Mouse (Mus musculus): ENCODE measurements around the gene Reck.

DNA sequence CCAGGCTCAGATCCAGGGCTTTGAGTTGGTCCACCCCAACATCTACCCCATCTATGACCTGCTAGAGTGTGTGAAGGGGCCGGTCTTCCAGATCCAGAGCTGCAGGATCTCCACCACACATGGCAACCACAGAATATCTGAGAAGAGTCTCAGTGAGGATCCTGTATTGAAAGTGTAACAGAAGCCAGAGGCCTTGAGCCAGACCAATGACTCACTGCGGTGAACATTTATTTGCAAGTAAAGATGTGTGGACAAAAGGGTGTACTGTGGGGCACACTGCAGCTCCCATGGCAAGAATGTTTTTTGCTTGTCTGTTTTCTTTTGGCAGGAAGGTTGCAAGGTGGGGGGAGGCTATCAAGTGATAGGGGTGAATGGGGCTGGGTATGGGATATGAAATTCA, 72.2 kb downstream of the Reck start:
- TF ChIP-seq CTCF (conservative IDR thresholded peaks at IDR 0.05; ENCODE audit: insufficient read depth, insufficient read length, low read depth, low read length) (no peak), POLR2A (IDR thresholded peaks at IDR 0.05; ENCODE audit: low read depth, low read length) (no peak)
